Mouse (Mus musculus) skeletal muscle tissue, adult 2 months (tissue): ENCODE measurements around the gene Atp2b4.

ENCODE experiments used
- DNase-seq: peaks from one replicate; pipeline ENCODE4 v3.0.0-alpha.2; 2012; ENCODE audit warnings: low read depth, low spot score

The Atp2b4 gene

DNA sequence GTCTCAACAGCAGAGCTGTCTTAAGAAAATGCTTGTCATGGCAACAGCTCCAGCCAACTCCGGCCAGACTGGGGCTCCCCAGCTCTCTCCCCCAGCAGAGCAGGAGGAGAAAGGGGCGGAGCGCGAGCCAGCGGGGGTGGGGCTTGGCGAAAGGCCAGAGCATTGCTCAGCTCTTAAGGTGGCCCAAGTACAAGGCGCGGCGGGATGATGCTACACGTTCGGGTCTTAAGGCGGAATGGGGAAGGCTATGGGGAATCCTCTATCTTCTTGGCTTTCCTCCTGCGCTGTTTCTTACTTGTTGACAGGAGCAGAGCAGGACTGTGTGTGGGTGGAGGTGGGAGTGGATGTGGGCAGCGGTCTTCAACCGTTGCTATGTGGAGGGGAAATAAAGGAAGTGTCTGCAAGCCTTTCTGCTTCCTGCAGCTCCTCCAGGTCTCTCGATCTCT, at the start of gene Atp2b4:
TSS of gene Atp2b4 (minus strand) at position 94 of the 446 bp plus-strand sequence.
- DNase-seq: peak; percentile 95

GRCm38 (mm10) chr1:133844734-133845133, 43.9 kb upstream of the Atp2b4 start:
- DNase-seq: no peak

- no peak for DNase-seq
Measured at GRCm38 (mm10) chr1:133843900-133844299, 43.1 kb upstream of the Atp2b4 start.

DNA sequence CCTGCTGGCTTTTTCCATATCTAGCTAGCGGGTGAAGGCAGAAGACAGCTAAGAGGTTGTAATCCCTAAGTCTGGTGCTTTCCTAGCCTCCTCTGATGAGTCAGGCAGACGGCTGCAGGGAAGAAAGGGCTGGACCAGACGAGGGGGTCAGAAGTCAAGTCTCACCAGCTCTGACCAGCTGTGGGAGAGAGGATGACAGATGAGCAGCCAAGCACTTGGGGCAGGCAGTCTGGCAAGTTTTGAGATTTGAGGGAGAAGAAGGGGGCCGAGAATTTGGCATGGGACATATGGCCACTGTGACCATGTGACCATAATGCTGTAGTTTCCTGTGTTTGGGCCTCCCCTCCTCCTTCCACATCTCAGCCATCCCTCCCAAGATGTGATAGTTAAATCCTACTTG, 42.5 kb upstream of the Atp2b4 start:
- no peak for DNase-seq

DNA sequence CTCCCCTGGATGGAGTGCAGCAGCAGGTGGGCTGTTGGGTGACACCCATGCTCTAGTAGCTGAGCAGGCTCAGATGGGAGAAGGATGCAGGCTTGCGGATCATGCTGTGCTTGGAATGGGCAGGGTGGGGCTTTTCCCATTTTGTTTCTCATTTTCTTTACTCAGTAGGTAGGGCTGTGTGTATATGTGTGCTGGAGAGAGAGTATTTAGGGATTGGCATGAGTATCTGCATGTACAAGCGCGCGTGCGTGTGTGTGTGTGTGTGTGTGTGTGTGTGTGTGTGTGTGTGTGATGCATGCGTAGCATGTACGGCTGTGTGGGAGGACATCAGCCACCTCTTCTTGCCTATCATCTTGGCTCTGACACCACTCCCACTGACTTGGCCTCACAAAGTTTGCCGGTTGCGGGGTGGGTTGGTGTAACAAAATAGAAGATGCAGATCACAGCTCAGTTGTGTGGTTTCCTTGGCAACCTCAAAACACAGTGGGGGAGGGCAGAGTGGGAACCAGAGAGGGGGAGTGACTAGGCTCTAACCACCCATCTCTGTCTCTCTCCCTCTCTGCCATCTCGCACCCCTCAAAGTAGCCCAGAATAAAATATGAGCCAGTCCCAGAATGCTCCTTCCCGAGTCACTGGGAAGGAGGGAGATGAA, 41.4 kb upstream of the Atp2b4 start:
- no peak for DNase-seq

GRCm38 (mm10) chr1:133841171-133841926, 40.5 kb upstream of the Atp2b4 start:
- no peak for DNase-seq

DNA sequence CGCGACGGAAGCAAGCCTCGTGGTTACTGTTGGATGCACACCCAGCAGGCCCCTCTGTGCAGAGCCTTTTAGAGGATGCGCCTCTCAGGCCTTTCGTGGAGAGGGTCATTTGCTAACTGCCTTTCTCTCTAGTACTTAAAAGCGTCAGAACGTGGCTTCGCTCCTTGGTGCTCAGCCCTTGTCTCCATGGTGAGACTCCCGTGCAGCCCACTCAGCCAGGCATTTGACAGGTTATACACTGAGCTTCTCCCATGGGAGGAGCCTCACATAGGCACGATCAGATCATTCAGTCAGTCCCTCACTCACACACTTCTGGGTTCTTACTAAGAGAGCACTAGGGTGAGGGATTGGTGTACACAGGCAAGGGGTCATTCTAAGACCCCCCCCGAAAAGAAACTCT, 39.7 kb upstream of the Atp2b4 start:
- DNase-seq: no peak

- peak; percentile 23 for DNase-seq
Measured at GRCm38 (mm10) chr1:133834309-133834708, 33.5 kb upstream of the Atp2b4 start.

DNA sequence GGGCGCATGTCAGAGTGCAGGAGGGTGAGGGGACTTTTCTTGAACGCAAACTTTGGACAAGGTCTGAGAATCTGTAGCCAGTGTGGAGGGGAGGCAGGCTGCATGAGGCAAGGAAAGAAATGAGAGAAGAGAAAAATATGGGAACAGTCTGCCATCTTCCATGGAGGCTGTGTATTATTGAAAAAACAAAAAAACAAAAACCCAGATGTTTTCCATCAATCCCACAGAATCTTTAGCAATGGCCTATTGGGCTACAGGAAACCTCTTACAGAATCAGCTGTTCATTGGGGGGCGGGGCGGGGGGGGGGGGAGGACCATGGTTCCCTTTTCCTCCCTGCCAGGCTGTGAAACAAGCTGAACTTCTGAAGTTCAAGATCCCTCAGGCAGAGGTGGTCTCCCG, 31.9 kb upstream of the Atp2b4 start:
- DNase-seq: no peak

GRCm38 (mm10) chr1:133826193-133826592, 25.4 kb upstream of the Atp2b4 start:
- no peak for DNase-seq

GRCm38 (mm10) chr1:133825543-133825942, 24.7 kb upstream of the Atp2b4 start:
- DNase-seq: peak; percentile 22

- DNase-seq: no peak
Measured at GRCm38 (mm10) chr1:133825140-133825539, 24.3 kb upstream of the Atp2b4 start.

DNA sequence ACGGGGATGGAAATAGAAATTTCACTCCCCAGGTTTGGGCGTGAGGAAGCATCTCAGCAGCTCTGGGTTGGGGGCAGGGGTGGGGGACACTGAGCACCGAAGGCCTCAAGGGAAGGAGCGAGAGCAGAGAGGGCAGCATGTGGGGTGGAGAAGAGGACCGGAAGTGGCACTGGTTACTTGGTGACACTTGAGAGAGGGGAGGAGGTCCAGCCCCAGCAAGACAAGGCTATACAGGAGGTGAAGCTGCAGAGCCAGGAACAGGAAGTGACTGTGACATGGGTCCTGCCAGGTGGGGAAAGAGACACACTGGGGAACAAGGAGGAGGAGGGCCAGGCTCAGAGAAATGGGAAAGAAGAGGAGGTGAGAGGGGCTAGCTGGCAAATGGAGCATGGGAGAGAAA, 20.3 kb upstream of the Atp2b4 start:
- DNase-seq: no peak

DNA sequence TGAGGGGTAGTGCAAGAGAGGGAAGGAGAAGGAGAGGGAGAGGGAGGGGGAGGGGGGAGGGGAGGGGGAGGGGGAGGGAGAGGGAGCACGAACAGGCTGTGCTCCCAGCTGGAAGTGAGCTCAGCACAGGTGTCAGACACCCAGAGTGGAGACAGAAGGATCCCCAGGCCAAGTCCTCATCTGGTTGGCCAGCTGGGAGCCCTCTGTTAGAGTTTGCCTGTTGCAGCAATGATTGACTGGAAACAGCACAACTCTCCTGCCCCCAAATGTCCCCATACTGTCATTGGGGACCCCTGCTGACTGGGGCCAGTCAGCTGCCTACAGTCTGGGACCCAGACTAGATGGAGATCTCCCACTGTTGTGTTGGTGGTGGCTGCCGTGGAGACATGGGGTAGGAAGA, 19.3 kb upstream of the Atp2b4 start:
- no peak for DNase-seq

DNA sequence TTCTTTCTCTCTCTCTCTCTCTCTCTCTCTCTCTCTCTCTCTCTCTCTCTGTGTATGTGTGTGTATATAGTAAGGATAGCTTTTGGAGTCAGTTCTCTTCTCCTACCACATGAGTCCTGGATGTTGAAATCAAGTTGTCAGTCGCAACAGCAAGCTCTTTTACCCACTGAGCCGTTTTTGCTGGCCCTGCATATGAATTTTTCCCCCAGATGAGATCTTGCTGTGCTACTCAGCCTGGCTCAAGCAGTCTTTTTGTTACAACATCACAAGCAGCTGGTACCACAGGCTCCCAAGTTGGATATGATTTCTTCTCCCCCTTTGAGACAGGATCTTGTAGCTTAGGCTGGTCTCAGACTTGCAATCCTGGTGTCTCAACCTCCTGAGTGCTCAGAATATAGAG, 17.7 kb upstream of the Atp2b4 start:
- DNase-seq: peak; percentile 23

DNA sequence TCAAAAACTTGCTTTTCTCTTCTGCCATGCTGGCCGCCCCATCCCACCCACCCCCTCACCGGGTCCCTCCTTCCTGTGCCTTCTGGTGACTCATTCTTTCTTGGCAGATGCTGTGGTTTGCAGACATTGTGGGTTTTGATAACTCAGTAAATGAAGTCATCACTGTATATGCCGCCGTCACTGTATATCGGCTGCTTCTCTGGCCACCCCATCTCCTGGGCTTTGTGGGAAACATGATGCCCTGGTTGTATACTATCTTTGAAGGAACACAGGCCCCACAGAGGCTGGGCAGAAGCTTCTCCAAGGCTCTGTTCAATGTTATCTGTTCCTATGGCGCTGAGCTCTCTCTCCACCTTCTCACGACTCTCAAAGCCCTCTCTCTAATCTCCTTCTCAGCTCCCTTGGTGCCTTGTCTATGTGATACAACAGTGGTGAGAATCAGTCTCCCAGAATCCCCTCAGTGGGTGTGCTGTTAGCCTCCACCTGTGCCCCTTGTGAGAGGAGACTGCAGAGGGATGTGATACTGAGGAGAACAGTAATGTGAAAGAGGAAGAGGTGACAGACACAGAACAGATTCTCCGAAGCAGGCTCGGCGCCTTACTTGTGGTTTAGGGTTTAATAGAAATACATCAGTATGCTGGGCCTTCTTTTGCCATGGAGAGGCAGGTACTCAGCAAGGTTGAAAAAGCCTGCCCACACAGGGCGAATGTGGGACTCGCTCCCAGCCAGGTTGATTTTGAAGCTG, 15.1 kb upstream of the Atp2b4 start:
- DNase-seq: no peak

DNA sequence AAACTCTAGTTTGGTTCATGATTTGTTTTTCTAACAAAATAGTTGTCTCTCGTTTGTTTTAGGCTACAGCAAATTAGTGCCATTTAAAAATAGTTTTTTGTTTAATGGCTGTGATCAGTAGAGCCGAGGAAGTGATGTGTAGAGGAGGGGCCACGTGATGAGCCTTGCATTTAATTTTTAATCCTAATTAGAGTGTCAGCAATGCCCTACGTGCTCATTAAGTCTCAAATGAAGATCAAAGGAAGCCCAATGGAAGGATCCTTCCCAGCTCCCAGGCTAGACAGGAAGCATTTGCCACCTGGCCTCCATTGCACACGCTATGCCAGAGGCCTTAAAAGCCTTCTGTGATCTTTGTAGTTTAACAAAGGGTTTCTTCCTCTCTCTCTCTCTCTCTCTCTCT, 8.5 kb upstream of the Atp2b4 start:
- no peak for DNase-seq

DNA sequence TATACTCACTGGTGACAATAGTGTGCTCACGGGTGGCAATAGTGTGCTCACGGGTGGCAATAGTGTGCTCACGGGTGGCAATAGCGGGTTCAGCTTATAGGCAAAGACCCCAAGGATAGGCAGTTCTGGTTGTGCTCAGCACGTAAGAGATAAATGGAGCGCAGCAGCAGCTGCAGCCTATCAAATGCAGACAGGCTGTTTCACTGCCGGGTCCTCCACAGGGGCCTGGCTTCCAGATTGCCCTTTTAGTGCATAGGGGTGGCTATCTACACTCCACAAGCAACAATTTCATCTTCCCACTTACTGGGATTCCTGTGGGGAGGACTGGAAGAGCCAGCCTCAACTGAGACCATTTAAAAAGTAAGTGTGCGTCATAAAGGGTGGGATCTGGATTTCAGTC, 7.2 kb upstream of the Atp2b4 start:
- no peak for DNase-seq

GRCm38 (mm10) chr1:133801743-133802142, 902 bp upstream of the Atp2b4 start:
- no peak for DNase-seq

DNA sequence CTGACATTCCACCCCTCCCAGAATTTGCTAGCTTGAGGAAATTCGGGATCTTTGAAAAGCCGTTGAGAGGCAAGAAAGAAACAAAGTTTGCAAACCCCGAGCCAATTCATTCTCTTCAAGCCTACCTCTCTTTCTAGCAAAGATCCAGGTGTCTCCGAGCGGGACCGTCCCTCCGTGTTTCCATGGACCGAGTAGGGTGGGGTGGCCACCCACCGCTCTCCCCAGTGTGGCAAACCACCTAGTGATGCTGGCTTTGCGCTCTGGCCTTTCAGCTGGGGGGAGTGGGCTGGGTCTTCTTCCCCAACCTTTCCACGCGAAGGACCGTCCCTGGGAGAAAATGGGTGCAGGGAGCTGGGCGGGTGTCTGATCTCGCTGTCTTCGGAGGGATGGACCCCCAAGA, 329 bp downstream of the Atp2b4 start:
- no peak for DNase-seq

DNA sequence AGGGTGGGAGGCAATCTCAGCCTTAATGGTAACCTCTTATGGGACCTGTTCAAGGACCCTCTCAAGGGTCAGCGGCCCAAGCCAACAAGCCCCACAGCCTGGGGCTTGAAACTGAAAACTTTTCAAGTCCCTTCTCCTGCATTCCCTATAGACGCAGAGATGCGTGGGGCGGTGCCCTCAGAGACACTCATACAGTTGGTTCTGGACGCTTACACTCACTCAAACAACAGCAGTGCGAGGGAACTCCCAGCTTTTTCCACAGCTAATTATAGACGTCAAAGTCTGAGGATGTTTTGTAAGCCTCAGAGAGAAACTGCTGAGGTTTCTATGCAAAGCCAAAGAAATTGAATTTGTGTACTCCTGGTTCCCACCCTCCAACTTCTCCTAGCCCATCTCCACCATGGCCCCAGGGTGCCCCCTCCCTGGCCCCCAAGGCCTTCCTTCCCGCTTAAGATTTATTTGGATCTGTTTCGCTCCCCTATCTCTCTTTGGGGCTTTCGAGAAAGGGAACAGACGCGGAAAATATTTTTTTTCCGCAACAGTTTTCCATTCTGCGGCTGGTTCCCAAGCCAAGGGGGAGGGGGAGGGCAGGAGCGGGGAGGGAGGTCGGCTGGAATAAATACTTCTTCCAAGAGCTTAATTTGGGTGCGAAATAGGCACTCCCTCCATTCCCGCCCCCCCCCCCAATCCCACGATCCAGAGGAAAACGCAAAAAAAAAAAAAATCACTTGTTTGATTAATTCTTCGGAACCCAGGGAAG, 975 bp downstream of the Atp2b4 start:
- DNase-seq: no peak
